Mouse (Mus musculus): ENCODE data around the gene Hoxa1.

GRCm38 (mm10) chr6:52176391-52176790 lies 18.3 kb upstream of the Hoxa1 start:
- TF ChIP-seq CTCF (IDR thresholded peaks at IDR 0.05; ENCODE audit: extremely low read depth, insufficient read depth, insufficient read length, insufficient replicate concordance) (no peak), POLR2A (IDR thresholded peaks at IDR 0.05; ENCODE audit: low read depth, low read length) (no peak)

All from spleen, adult 2 months (tissue).